Mouse (Mus musculus) 3T3-L1 (cell line): ENCODE results near the gene Abcb4.
"Not testable (repeated sequence)": the region's sequence is repeated elsewhere in the genome, so short reads cannot be mapped to it uniquely, and the experiment has no call there.

ENCODE experiments used
- DNase-seq: peaks from one replicate; pipeline ENCODE4 v3.0.0-alpha.2; 2015; ENCODE audit warnings: low read depth, low spot score

Gene Abcb4

DNA sequence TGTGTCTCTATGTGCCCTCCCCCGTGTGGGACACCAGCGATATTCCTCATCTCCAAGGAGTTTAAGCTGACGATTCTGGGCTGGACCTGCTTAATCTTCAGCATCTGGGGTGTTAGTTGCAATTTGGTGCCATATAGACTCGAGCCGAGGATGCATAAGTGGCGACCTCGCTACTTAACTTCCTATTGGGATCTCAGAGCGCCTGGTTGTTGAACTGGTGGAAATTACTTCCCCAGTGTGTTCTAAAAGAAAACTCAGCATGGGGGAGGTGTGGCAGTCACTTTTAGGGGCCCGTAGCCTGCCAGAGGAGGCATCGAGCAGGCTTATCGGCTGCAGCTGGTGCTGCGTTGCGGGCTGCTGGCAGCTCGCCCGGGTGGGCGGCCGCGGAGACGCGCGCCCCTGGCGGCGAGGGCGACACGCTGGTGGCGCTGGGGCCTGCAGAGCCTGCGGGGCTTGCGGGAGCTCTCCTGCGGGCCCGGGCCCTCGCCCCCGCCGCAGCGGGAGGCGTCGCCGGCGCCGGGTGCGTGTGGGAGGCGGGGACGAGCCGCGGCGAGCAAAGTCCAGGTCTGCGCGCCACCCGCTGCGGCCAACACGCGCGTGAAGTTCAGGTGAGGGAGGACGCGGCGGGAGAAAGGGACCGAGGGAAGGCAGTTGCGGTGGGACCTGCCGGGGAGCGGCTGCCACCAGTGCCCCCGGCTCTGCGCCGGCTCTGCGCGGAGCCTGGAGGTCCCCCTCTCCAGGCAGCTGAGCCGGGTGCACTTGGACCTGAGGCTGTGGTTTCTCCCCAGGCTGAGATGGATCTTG, at the start of gene Abcb4:
Gene Abcb4 (plus strand): TSS at position 418 of the 804 bp plus-strand sequence.
- no peak for DNase-seq

DNA sequence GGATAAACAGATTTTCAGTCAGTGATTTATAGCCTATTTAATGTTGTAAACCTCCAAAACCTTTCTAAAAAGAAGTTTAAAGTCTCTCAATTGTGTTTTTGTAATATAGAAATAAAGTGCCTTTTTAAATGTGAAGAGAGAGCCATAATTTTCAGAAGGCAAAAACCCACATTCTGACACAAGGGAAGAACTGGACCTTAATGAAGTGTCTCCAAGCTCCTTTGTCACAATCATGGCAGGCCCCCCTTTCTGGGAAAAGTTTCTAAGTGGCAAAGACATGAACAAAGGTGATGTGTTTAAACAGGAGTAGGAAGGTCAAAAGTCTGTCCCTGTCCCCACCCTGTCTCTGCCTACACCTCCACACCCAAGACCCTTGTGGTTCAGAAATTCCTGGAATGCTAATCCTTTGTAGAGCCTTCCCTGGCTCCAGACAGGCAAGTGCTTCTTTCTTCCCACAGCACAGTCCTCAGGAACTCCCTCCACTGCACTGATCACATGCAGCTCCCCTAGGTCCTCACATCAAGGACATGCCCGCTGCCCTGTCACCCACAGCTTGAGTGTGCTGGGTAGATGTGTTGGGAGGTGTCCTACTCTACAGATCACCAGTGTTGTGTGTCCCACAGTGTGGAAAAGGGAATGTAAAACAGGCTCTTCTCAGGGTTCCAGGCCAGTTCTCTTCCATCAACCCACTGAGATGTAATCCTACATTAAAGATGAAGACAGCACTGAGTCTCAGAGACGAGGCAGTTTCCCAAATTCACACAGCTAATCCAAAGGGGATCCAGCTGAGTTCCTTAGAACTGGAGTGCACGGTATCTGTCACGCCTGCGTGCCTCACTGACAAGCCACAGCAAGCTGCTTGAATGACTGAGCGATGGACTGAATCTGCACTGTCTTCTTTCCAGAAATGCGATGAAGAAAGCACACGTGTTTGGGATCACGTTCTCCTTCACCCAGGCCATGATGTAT, 44.6 kb upstream of the Abcb4 start:
- not testable (repeated sequence) for DNase-seq

DNA sequence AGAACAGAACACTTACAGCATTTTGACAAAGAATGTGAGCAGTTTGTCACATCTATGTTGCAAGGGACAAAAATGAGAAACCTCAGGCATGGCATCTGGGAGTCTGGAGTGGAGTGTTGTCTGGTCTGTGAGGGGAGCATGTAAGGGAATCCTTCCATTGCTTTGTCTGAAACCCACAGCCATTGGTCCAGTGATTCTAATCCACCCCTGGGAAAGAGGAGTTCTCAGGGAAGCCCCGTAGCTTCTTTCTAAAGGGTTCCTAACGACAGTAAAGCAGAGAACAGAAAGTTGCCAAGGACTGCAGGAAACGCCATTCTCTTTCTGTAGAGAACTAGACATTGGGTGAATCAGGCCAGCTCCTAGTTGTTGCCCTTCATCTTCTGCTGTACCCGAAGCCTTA, 42.7 kb upstream of the Abcb4 start:
- no peak for DNase-seq

DNA sequence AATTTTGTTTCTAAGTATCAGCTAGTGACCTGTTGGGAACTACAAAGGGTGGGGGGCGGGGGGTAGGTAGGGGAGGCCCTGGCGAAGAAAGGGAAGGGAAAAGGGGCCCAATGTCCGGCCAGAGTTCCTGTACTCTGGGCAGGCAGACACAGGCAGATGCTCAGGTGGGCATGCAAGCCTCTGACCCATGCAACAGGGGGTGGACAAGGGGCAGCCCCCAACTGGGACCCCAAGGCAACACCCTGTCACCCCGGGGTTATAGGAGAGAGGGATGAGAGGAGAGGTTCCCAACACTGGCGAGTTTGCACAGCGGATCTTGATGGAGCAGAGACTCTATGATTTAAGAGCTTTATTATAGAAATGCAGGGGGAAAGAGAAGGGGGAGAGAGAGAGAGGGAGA, 36.3 kb upstream of the Abcb4 start:
- no peak for DNase-seq

DNA sequence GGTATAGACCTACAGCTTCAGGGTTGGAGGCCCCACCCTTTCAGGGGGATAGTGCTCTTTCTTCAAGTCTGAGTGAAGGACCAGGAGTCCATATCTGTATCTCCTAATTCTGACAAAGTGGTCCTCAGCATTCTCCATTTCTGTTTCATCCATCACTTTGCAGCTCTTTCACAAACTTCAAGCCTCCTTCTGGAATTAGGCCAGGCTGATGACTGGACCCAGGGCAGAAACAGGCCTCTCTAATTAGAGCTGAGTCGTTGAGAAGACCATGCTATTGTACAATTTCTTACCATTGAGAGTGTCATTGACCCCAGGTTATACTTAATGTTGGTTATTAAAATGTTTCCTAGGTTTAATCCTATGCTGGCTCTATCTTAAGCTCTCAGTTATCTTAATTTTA, 31.7 kb upstream of the Abcb4 start:
- peak; percentile 53 for DNase-seq

DNA sequence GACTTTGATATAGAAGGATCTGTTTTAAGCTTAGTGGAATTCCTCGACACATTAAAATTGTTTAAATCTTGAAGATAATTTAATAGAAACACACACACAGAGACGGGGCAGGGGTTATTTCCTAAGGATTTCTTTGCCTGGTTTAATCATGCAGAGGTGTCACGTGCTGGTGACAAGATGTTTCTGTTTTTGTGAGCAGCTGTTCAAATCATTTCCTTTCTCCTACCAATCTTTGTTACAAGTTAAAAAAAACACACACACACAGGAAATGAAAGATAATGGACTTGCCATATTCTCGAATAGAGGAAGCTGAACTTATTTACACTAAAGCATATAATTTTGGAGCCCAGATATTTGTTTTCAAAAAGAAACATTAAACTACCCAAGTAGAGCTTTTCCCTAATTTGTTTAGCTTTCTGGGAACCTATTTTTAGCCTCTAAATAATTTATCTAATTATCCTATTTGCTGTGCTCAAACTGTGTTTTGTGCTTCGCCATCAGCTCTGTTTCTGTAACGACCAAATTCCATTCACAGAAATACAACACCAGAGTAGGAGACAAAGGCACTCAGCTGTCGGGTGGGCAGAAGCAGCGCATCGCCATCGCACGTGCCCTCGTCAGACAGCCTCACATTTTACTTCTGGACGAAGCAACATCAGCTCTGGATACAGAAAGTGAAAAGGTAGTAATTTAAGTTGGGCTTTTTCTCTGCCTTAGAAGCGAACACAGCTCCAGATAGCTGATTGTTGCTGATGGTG, 29.8 kb upstream of the Abcb4 start:
- DNase-seq, result no peak

DNA sequence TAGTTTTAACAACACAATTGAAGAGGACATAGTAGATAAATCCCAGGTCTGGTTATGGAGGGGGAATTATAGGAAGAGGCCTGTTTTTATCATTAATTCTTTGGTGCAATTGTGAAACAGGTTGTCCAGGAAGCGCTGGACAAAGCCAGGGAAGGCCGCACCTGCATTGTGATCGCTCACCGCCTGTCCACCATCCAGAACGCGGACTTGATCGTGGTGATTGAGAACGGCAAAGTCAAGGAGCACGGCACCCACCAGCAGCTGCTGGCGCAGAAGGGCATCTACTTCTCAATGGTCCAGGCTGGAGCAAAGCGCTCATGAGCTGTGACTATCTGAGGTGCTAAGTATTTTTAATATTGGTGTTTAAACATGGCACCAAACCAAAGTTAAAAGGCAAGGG, 27.9 kb upstream of the Abcb4 start:
- not testable (repeated sequence) for DNase-seq

DNA sequence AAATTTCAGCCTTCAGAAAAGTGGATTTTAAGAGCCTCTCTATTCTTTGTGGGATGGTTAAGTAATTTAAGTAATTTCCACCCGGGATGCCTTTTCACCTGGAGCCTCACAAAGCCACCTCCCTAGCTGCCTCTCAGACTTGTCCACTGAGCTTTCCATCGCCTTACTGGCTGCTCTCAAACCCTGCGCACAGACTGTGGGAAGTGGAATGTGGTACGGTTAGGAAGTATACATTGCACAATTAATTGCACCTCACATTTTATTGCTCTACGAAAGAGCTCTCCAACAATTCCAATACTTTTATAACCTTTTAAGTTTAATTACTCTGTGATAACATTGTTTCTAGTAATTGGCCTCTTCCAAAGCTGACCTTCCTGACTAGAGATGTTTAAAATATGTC, 27.2 kb upstream of the Abcb4 start:
- DNase-seq, result no peak

DNA sequence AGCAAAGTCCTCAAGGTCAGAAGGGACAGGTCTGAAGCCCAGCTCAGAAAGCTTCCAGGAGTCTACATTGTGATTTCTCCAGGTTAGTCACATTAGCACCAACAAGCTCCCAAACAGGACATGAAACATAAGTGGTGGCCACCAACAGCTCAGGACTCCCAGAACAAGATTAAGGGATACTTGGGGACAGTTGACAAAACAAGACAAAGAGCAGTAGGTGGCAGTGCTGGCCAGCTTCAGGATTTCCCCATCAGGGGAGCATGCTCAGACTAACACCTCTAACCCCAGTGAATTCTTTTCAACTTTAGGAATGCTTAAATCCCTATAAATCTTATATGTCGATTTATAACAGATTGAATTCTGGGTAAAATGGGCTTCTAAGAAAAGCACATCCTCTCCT, 25.5 kb upstream of the Abcb4 start:
- DNase-seq, result peak; percentile 49

DNA sequence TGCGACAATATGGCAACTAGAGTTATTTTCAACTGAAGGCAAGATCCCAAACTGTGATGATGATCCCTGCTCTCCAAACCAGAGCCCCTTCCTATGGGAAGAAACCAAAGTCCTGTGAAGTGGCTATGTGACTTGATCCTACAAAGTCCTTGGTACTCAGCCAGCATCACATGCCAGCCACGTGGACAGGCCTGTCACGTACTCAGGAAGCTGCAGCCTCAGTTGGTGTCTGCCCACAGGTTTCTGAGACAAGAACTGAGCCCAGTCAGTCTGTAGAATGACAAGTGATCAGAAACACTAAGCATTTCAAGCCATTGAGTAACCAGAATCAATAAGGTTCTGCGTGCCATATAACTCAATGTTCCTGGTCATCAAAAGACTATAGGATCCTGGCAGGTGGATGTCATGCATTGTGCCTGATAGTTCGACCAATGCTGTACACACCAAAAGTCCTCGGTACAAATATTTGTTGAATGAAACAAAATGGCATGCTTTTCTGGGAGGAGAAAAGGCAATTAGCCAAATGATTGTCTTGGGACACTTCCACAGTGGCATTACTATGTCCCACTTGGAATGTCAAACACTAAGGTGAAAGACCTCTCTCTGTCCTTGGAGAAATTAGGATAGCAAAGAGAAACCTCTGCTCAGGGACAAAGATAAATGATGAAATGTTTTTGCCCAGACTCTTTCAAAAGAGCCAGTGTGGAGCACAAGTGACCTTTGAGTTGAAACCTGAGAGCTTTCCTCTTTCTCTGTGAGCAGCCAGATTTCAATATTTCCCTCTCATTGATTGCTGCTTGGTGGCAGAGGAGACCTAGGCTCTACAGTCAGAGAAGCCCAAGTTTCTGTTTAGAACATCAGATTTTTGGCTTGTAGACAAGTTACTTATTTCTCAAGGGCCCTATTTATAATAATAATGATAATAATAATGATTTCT, 20.3 kb upstream of the Abcb4 start:
- DNase-seq, result no peak

DNA sequence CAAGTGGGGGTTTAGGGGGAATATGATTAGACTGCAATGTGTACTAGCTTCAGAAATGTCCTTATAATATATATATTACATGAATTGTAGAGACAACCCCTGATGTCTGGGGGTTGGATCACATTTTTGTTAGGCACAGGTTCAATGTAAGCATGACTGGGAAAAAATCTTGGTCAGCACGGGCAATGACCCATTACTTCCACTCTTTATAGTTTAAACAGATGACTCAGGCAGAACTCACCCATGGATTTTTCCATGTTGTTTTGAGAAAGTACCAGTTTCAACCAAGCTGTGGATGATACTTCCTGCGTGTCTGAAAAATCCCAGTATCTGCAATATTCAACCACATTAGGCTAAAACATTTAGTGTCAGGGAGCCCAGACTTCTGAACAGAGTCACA, 16.4 kb upstream of the Abcb4 start:
- DNase-seq, result peak; percentile 52

DNA sequence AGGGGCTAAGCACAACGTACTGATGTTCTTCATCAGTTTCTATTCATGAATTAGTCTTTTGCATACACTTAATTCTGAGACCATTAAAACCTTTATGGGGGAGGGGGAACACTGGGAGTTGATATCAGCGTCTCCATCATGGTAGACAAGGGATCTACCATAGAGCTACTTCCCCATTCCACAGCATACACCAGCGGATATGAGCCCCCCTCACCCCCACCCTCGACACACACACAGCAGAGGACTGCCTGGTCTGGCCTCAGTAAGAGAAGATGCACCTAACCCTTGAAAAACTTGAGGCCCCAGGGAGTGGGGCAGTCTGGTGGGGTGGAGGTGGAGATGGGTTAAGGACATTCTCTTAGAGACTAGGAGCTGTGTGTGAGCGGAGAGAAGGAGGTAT, 15.7 kb upstream of the Abcb4 start:
- DNase-seq, result no peak

DNA sequence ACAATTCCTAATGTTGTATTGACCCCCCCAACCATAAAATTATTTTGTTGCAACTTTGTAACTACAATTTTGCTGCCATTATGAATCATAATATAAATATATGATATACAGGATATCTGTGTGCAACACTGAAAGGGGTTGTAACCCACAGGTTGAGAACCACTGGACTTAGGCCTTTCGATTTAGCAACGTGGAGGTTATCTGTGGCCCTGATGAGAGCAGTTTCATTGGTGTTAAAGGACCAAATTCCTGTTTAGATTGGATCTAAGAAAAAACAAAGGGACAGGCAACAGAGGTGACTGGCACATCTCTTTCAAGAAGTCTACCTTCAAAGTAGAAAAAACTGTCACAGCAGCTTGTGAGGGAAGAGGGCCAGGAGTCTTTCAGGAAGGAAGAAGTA, 7.7 kb upstream of the Abcb4 start:
- DNase-seq, result no peak

DNA sequence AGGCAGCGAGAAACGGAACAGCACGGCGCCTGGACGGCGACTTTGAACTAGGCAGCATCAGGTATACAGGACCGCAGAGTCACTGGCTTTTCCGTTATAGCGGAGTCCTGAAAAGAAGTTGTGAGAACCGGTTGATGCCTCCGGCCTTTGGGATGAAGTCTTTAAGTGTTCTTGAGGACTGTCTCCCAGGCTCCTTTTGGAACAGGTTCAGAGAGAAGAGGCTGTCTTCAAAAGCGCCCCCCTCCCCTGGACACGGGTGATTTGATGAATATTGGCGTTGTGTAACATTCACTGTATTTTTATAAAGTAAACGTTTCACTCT, 548 bp downstream of the Abcb4 start:
- DNase-seq, result no peak

DNA sequence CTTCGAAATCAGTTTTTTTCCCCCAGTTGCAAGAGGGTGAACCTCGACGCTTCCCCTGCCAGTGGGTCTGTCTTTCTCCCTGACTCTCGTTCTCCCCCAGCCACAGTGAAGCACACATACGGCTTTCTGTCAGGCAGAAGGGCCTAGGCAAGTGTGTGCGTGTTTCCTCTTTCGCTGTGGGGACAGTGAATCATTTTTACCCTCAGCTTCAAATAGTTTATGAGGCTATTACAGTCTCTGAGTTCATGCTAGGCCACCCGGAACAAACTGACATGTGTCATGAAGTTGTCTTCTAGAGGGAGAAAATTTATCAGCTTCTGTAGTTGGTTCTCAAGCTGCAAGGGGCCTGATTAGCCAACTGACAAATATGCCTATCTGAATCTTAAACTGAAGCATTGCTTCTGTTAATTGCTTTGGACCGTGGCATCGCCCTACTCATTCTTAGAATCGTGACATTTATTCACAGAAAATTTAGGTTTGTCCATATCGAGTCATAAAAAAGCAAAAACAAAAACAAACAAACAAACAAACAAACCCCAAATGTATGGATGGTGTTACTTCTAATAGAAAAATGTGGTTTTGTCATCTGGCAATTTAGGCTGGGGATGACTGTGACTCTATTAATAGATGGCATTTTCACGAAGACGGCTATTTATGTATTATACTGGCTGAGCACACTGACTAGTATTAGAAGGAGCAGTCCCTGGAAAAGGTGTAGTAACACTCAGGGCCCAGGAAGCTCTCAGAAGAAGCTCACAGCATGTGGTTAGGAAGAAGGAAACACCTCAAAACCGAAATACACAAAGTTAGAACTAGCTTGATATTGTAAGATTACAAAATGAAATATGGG, 1.3 kb downstream of the Abcb4 start:
- DNase-seq, result no peak

DNA sequence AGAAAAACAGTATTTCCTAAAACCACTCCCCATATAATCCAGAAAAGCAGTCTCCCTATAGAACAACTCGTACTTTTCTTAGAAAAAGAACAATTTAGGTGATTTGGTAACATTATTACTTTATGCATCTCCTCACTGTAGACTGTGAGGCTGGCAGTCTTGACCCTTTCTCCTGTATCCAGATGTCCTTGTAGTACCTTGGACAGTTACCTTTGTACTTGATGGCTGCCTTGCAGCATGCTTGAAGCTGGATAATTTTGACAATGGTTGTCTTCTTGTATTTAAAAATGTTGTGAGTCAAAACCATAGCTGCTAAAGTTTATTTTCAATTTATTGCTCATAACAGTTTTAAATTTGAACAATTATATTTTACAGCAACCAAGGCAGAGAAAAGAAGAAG, 2.7 kb downstream of the Abcb4 start:
- DNase-seq, result peak; percentile 49

DNA sequence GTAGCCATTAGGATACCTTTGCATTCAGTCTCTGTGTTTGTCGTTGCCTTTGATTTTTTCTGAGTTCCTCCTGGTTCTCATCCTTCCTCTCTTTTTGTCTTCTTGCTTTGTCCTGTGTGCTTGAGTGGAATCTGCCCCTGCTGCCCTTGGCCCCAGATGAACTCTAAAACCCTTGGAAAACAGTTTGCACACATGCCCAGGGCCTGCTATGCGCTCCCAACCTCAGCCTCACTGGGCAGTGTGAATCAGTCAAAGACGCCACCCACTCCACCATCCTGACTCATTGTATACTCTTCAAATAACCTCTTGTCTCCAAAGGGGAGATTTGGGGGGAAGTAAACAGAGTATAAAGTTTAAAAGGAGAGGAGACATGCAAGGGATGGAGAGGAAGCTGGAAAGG, 4.7 kb downstream of the Abcb4 start:
- DNase-seq, result peak; percentile 36

DNA sequence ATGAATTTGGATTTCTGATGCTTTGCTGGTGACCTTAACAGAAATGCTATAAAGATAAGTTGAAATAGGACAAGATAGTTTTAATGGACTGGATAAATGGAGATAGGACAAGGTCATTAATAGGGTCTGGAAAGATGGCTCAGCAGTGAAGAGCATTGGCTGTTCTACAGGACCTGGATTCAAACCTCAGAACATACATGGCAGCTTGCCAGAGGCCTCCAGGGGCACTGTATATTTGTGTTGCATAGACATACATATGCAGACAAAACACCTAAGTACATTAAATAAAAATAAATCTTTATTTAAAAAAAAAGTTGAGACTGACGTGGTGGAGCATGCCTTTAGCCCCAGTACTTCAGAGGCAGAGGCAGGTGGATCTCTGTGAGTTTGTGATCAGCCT, 7.5 kb downstream of the Abcb4 start:
- no peak for DNase-seq

DNA sequence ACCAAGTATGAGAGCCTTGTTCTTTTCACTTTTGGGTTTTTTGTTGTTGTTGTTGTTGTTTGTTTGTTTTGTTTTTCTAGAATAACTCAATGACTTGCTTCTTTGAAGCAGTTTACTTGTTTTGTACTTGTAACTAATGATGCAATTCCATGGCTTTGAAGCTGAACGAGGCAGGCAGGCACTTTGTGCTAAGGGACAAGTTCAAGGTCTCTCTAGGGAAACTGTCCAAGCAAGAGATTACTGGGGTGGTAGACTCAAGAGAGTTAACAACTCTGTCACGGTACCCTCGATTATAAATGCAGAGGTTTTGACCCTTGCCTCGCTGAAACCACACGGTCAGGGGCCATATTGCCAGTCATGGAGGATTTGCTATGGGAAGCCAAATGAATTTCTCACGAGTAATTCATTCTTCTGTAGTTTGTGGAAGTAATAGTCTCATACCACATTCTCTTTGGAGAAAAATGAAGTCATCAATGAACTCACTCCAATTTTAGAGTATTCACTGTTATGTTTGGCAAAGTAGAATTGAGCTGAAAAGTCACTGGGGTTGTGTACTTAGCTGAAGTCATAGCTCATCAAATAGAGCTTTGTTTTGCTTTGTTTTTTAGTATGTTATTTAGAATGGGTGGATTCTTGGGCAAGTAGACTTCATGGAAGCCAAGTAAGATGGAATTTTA, 8.8 kb downstream of the Abcb4 start:
- DNase-seq, result peak; percentile 79

DNA sequence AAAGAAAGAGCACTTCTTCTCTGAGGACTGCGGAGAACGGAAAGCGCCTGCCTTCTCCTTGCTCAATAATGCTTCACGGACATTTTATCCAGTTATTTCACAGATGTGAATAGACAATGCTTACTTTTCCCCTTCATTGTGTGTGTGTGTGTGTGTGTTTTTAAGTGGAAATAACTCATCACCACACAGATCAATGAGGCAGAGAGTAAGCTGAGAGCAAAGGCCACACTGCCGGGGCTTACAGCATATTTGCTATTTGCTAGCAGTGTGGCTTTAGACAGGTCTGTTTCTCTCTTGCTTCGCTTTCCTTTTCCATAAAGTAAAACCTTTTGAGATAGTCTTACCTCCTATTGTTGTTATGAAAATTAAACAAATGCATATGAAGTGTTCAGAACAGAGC, 11.0 kb downstream of the Abcb4 start:
- DNase-seq, result no peak
